Mouse (Mus musculus) ES-Bruce4 (cell line): ENCODE data around the gene Gm45717. TPM values are rescaled to one million over a fixed set of nuclear protein-coding genes. Genes with fewer than 3 reads are reported as not detected.

Source experiments
- H3K27ac ChIP-seq: 2 replicates; pipeline ENCODE4 v1.5.1; 2012; ENCODE audit warnings: low read length, inconsistent platforms; ENCODE audit not compliant: insufficient read depth
- H3K27me3 ChIP-seq: 2 replicates; pipeline ENCODE4 v1.6.1; 2012; ENCODE audit warnings: mild to moderate bottlenecking, low read length, inconsistent platforms; ENCODE audit not compliant: control insufficient read depth, poor library complexity, insufficient read depth, severe bottlenecking
- H3K36me3 ChIP-seq: 2 replicates; pipeline ENCODE4 v1.6.1; 2012; ENCODE audit warnings: inconsistent platforms, mild to moderate bottlenecking, low read length, moderate library complexity; ENCODE audit not compliant: control insufficient read depth, poor library complexity, insufficient read depth, severe bottlenecking
- H3K4me1 ChIP-seq: one replicate; pipeline ENCODE4 v1.8.1; 2011; ENCODE audit warnings: low read length; ENCODE audit not compliant: control insufficient read depth, insufficient read depth
- H3K4me3 ChIP-seq: 2 replicates; pipeline ENCODE4 v1.5.1; 2011; ENCODE audit warnings: low read depth, mild to moderate bottlenecking, low read length
- H3K9ac ChIP-seq: 2 replicates; pipeline ENCODE4 v1.6.1; 2012; ENCODE audit warnings: low read depth, mild to moderate bottlenecking, inconsistent platforms; ENCODE audit not compliant: poor library complexity, severe bottlenecking
- H3K9me3 ChIP-seq: replicated peaks from 2 replicates; pipeline ENCODE4 v1.6.1; 2012; ENCODE audit warnings: mild to moderate bottlenecking, low read length, inconsistent platforms; ENCODE audit not compliant: control insufficient read depth, poor library complexity, insufficient read depth, severe bottlenecking
- CTCF ChIP-seq: IDR thresholded peaks from one replicate; pipeline ENCODE4 v1.8.1; 2011; ENCODE audit warnings: low read depth, low read length
- EP300 ChIP-seq: IDR thresholded peaks from 2 replicates; pipeline ENCODE4 v1.6.1; 2011; ENCODE audit warnings: low read depth, low read length; ENCODE audit not compliant: insufficient read depth
- POLR2A ChIP-seq: IDR thresholded peaks from one replicate; pipeline ENCODE4 v1.8.1; 2011; ENCODE audit warnings: low read length; ENCODE audit not compliant: insufficient read depth
- polyA plus RNA-seq: library from polyadenylated mRNA; stranded (reverse); fragments of >200 nt; gene quantifications from 2 replicates; pipeline ENCODE4 v1.2.4, GENCODE M21; 2011; ENCODE audit warnings: low read depth; ENCODE audit not compliant: missing spikeins, insufficient read depth, insufficient read length

The Gm45717 gene
- polyA plus RNA-seq, 1 experiment = 3.1 TPM

GRCm38 (mm10) chr7:140953800-140954732 is 1.7 kb downstream of the Gm45717 start:
- no peak for TF ChIP-seq EP300
- TF ChIP-seq POLR2A = no peak
- TF ChIP-seq CTCF = no peak
- Histone ChIP-seq H3K27ac (no peak overlapping the region), H3K9ac (peak overlapping the region; percentile 82)

GRCm38 (mm10) chr7:140953133-140953532 is 2.6 kb downstream of the Gm45717 start:
- Histone ChIP-seq H3K4me3 (no peak overlapping the region), H3K36me3 (peaks cover 30% of the 10 kb centered on the region), H3K27me3 (no peaks in the 10 kb centered on the region), H3K9me3 (no peaks in the 10 kb centered on the region), H3K27ac (no peak overlapping the region), H3K4me1 (peaks cover 7% of the 10 kb centered on the region), H3K9ac (no peak overlapping the region)
- TF ChIP-seq POLR2A (no peak), CTCF (no peak), EP300 (no peak)

More at GRCm38 (mm10) chr7:140953800-140954732, 1.7 kb downstream of the Gm45717 start:
- H3K4me3 ChIP-seq = peak overlapping the region; percentile 95
- peaks cover 22% of the 10 kb centered on the region for H3K36me3 ChIP-seq
- peaks cover 8% of the 10 kb centered on the region for H3K4me1 ChIP-seq
- no peaks in the 10 kb centered on the region for H3K9me3 ChIP-seq
- no peaks in the 10 kb centered on the region for H3K27me3 ChIP-seq

GRCm38 (mm10) chr7:140952441-140952840 is 3.3 kb downstream of the Gm45717 start:
- Histone ChIP-seq H3K9ac (no peak overlapping the region), H3K4me1 (peaks cover 7% of the 10 kb centered on the region), H3K27me3 (no peaks in the 10 kb centered on the region), H3K4me3 (no peak overlapping the region), H3K9me3 (no peaks in the 10 kb centered on the region), H3K36me3 (peaks cover 30% of the 10 kb centered on the region), H3K27ac (no peak overlapping the region)
- TF ChIP-seq EP300 (no peak), CTCF (no peak), POLR2A (no peak)

GRCm38 (mm10) chr7:140951765-140952164 is 4.0 kb downstream of the Gm45717 start:
- no peak for TF ChIP-seq EP300
- TF ChIP-seq CTCF = no peak
- no peak for TF ChIP-seq POLR2A
- no peak overlapping the region for H3K9ac ChIP-seq
- no peaks in the 10 kb centered on the region for H3K9me3 ChIP-seq
- peaks cover 5% of the 10 kb centered on the region for H3K4me1 ChIP-seq
- no peaks in the 10 kb centered on the region for H3K27me3 ChIP-seq
- H3K4me3 ChIP-seq = no peak overlapping the region
- H3K36me3 ChIP-seq = peaks cover 30% of the 10 kb centered on the region
- H3K27ac ChIP-seq = no peak overlapping the region

- Histone ChIP-seq H3K9ac (no peak overlapping the region), H3K27me3 (no peaks in the 10 kb centered on the region), H3K4me3 (no peak overlapping the region), H3K9me3 (no peaks in the 10 kb centered on the region), H3K27ac (no peak overlapping the region), H3K4me1 (peaks cover 5% of the 10 kb centered on the region), H3K36me3 (peaks cover 30% of the 10 kb centered on the region)
- TF ChIP-seq POLR2A (no peak), EP300 (no peak), CTCF (no peak)
Observed at GRCm38 (mm10) chr7:140951051-140951450, 4.7 kb downstream of the Gm45717 start.

- TF ChIP-seq CTCF (no peak), POLR2A (no peak), EP300 (no peak)
- Histone ChIP-seq H3K27ac (no peak within 1 kb of the TSS), H3K9ac (no peak within 1 kb of the TSS), H3K4me1 (peaks cover 5% of the 10 kb centered on the region), H3K4me3 (no peak within 1 kb of the TSS), H3K36me3 (peaks cover 30% of the 10 kb centered on the region), H3K27me3 (no peaks in the 10 kb centered on the region), H3K9me3 (no peaks in the 10 kb centered on the region)
Observed at GRCm38 (mm10) chr7:140949824-140950530, 5.8 kb downstream of the Gm45717 start, which contains the start of gene Ifitm5. Gene Ifitm5, minus strand, starts transcription at chr7:140950291.
